Mouse (Mus musculus) thymus, adult 2 months (tissue): ENCODE measurements around the gene Ubtd1.

Experiments used
- CTCF ChIP-seq: fragments of 200-500 bp; IDR thresholded peaks from 2 replicates; pipeline ENCODE4 v1.5.1; 2012; ENCODE audit warnings: mild to moderate bottlenecking, control low read depth, low read length, moderate library complexity, borderline replicate concordance; ENCODE audit not compliant: control insufficient read depth, poor library complexity, insufficient read depth; ENCODE audit errors: extremely low read depth
- POLR2A ChIP-seq: fragments of 200-500 bp; IDR thresholded peaks from 2 replicates; pipeline ENCODE4 v1.6.1; 2012; ENCODE audit warnings: mild to moderate bottlenecking, low read length, control low read depth, moderate library complexity; ENCODE audit not compliant: control insufficient read depth, poor library complexity, insufficient read depth; ENCODE audit errors: extremely low read depth

- TF ChIP-seq CTCF (peak; percentile 87; the same call in 1 of the 2 replicates), POLR2A (no peak)
Observed at GRCm38 (mm10) chr19:42026158-42026557, 44.6 kb downstream of the Ubtd1 start.
